Mouse (Mus musculus): ENCODE measurements around the gene Atp2b1.

Gene Atp2b1

DNA sequence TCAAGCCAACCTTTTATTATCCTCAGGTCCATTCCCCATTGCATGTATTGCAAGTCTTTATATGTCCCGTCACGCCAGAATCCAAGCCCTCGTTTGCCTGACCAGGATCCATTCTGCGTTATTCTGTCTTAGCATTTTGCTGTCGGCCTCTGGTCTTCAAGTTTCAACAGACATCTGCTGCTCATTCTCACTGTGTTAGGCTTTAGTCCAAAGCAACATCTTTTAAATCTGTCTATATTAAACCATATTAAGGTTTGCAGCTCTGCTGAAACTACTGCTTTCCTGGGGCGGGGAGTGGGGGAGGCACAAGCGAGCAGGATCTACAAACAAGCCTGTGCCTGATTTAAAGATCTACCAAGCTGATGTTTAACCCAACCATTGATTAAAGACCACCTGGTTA is 115.6 kb downstream of the Atp2b1 start:
- DNase-seq (ENCODE audit: low read depth, low spot score) = no peak

GRCm38 (mm10) chr10:99033830-99034828 is 119.9 kb downstream of the Atp2b1 start:
- DNase-seq (ENCODE audit: low read depth, low spot score) = no peak

GRCm38 (mm10) chr10:99037185-99038065 is 123.2 kb downstream of the Atp2b1 start:
- DNase-seq (ENCODE audit: low read depth, low spot score) = no peak

- no peak for DNase-seq (ENCODE audit: low read depth, low spot score)
Measured at GRCm38 (mm10) chr10:99038866-99039265, 124.7 kb downstream of the Atp2b1 start.

GRCm38 (mm10) chr10:99040171-99040570 is 126.0 kb downstream of the Atp2b1 start:
- no peak for DNase-seq (ENCODE audit: low read depth, low spot score)

DNA sequence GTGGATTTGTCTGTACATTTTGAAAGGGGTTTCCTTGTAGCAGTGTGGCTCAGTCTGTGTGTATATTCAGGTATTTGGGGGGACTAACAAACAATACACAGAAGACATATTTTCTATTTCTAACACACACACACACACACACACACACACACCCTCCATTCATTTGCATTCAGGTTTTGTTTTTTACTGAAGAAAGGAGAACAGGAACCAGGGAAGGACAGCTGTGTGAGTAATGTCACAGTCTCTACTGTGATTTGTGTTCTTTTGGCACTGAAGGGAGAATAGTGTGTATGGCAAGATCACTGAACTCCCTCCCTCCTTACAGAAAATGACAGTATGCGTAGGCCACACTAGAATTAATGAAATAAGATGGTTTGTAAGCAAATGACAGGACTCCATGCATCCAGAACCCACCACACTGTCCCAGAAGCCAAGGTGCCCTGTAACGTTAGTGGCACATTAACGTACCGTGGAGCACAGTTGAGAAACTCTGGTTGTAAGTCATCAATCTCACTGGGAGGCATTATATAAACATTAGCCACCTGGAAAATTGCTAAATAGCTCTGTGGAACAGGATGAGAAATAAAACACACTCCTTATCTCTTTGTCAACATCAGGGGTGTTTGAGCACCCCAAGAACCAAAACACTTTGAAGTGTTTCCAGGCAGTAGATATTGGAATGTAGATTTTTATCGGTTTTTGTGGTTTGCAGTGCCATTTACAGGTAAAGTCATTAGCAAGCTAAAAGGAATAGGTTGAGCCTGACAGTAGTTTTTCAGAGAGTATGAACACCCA is 132.7 kb downstream of the Atp2b1 start:
- DNase-seq (ENCODE audit: low read depth, low spot score) = no peak

GRCm38 (mm10) chr10:99047551-99047940 is 133.3 kb downstream of the Atp2b1 start:
- DNase-seq (ENCODE audit: low read depth, low spot score) = no peak

DNA sequence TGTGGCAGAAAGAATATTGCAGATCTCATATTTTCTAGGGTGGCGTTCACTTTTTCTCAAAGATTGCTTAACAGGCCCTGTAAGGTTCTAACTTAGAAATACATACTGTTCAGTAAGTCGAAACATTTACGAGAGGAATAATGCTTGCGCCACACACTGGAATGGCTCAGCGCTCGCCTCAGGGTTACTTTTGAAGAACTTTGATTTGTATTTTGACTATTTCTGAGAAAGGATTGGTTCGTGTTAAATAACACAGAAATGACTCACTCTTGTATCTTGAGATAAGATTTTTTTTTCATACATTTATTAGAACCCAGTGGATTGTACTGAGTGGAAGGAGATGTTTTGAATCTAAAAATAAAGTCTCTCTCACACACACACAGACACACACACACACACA is 135.9 kb downstream of the Atp2b1 start:
- DNase-seq (ENCODE audit: low read depth, low spot score) = no peak

GRCm38 (mm10) chr10:99053111-99053510 is 138.9 kb downstream of the Atp2b1 start:
- no peak for DNase-seq (ENCODE audit: low read depth, low spot score)

GRCm38 (mm10) chr10:99060588-99060987 is 146.4 kb downstream of the Atp2b1 start:
- no peak for DNase-seq (ENCODE audit: low read depth, low spot score)

GRCm38 (mm10) chr10:99061418-99061817 is 147.2 kb downstream of the Atp2b1 start:
- DNase-seq (ENCODE audit: low read depth, low spot score) = no peak

GRCm38 (mm10) chr10:99062546-99062945 is 148.3 kb downstream of the Atp2b1 start:
- no peak for DNase-seq (ENCODE audit: low read depth, low spot score)

All from ZHBTc4 (cell line).